Mouse (Mus musculus) ES-Bruce4 (cell line): ENCODE data around the gene Gm5148.

Source experiments
- EP300 ChIP-seq: IDR thresholded peaks from 2 replicates; pipeline ENCODE4 v1.6.1; 2011; ENCODE audit warnings: low read depth, low read length; ENCODE audit not compliant: insufficient read depth
- POLR2A ChIP-seq: IDR thresholded peaks from one replicate; pipeline ENCODE4 v1.8.1; 2011; ENCODE audit warnings: low read length; ENCODE audit not compliant: insufficient read depth

DNA sequence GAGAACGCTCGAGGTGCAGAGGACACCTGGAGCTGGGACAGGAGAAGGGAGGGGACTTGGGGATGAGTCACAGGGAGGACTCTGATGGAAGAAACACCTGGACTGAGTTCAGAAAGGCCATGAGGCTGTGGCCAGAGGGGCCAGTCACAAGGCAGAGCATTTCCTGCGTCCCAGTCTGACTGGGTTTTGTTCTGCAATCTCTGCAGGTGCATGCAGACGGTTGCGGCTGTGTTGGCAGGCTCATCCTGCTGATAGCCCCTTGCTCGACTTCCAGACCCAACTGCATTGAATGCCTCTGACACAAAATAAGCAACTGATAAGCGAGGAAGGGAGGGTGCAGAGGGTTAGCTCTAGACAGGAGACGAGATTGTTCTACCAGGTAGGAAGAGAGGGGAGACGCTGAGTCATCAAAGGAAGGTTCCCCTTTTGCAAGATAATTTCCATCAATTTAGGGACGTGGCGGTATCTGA, 49.2 kb downstream of the Gm5148 start:
- no peak for TF ChIP-seq POLR2A
- no peak for TF ChIP-seq EP300
